Mouse (Mus musculus) spleen, adult 2 months (tissue): ENCODE measurements at regions not wholly inside any gene's neighbourhood (a gene's known extent, or its start where the extent isn't known, plus 50 kb on each side); places are given as distances from the start of the nearest gene placed in this dataset.

Experiments
- CTCF ChIP-seq: fragments of 200-500 bp; IDR thresholded peaks from 2 replicates; pipeline ENCODE4 v1.5.1; 2011; ENCODE audit warnings: mild to moderate bottlenecking, inconsistent platforms; ENCODE audit not compliant: insufficient read depth, insufficient read length, insufficient replicate concordance; ENCODE audit errors: extremely low read depth
- POLR2A ChIP-seq: fragments of 200-500 bp; IDR thresholded peaks from 2 replicates; pipeline ENCODE4 v1.6.1; 2011; ENCODE audit warnings: low read depth, low read length, inconsistent platforms

GRCm38 (mm10) chr2:115307248-115307647, 274.3 kb upstream of the BC052040 start:
- TF ChIP-seq CTCF (no peak), POLR2A (no peak)
